16 mouse cellular contexts compared by ENCODE assay signal in genomic region chr5:104161390-104161789, GRCm38 (mm10). TPM values are rescaled to one million over a fixed set of nuclear protein-coding genes. Genes with fewer than 3 reads are reported as not detected.
DNase-seq lines count a peak whose midpoint lies in the region; ATAC-seq and TF ChIP-seq lines count a peak whose summit lies in the region.
"Had no signal": no experiment of that assay in that cellular context is flagged by ENCODE, and none has a peak within 500 bp of the region (broad histone marks: within the 10 kb centered on the region; RNA-seq: fewer than 3 reads in every experiment).

No protein-coding gene starts in this region.

- 68% methylated on average over 1 of the region's 1 CpGs for WGBS in liver, postnatal 0 days (ENCODE audit: insufficient replicate concordance)

- no peak overlapping the region for H3K9ac ChIP-seq in liver, postnatal 0 days (replicated peaks)
- H3K9ac ChIP-seq: stomach, embryonic 15.5 days had no signal

- no peaks in the 10 kb centered on the region for H3K27me3 ChIP-seq in liver, postnatal 0 days (ENCODE audit: insufficient read depth, low read length)
- H3K27me3 ChIP-seq: stomach, embryonic 15.5 days had no signal

- no peak for ATAC-seq in liver, postnatal 0 days
- ATAC-seq: forebrain, embryonic 16.5 days had no signal

- DNase-seq in liver, postnatal 0 days = peak; percentile 21
- no peak for DNase-seq in liver
- DNase-seq in heart, postnatal 25 days (ENCODE audit: low spot score) = peak; percentile 10
- DNase-seq in kidney, postnatal 14 days = peak; percentile 71
- DNase-seq in urinary bladder, postnatal 10 days (ENCODE audit: low spot score) = no peak
- no peak for DNase-seq in left cerebral cortex, adult 8-10 months (ENCODE audit: low spot score in 2 of 2)
- DNase-seq in right cerebral cortex, postnatal 14 days = no peak
- DNase-seq: thymus, postnatal 4 days had no signal

- no peak for TF ChIP-seq CTCF in liver, postnatal 0 days (IDR thresholded peaks at IDR 0.05; ENCODE audit: low read depth)

- intact Hi-C loops in heart, postnatal 25 days (cut with DNase I) = no loop called here

- no peak overlapping the region for H3K27ac ChIP-seq in liver, postnatal 0 days (ENCODE audit: low read depth)
- H3K27ac ChIP-seq: stomach, embryonic 15.5 days had no signal

- H3K4me2 ChIP-seq in liver, postnatal 0 days (ENCODE audit: low read depth, low read length) = no peak overlapping the region
- H3K4me2 ChIP-seq: stomach, embryonic 15.5 days had no signal

- no peaks in the 10 kb centered on the region for H3K36me3 ChIP-seq in liver, postnatal 0 days (replicated peaks; ENCODE audit: insufficient read depth, low read length)
- H3K36me3 ChIP-seq: stomach, embryonic 15.5 days had no signal

- no peak for TF ChIP-seq EP300 in liver, postnatal 0 days (IDR thresholded peaks at IDR 0.05; ENCODE audit: low read depth)

- no peaks in the 10 kb centered on the region for H3K4me1 ChIP-seq in liver, postnatal 0 days (ENCODE audit: insufficient read depth)
- H3K4me1 ChIP-seq: stomach, embryonic 15.5 days had no signal

- no peaks in the 10 kb centered on the region for H3K9me3 ChIP-seq in liver, postnatal 0 days (ENCODE audit: low read length)
- H3K9me3 ChIP-seq: stomach, embryonic 15.5 days had no signal

- H3K4me3 ChIP-seq in liver, postnatal 0 days (ENCODE audit: low read depth, low read length) = no peak overlapping the region
- H3K4me3 ChIP-seq: stomach, embryonic 15.5 days had no signal

RNA-seq across cellular contexts. Expression of gene Dspp, which starts 9.1 kb away (rescaled TPM):
- polyA plus RNA-seq in liver, postnatal 0 days (2015; fragmentation: Nextera tagmentation; extraction: Ambion mirVana) = not detected in 2 replicates
- not detected for total RNA-seq in heart, postnatal 25 days (2021)
- total RNA-seq in left cerebral cortex, adult 8-10 months (2022) = under 1 TPM in 2 of 4 experiments, not detected in 2; 0.12 to 0.13 TPM
- total RNA-seq: midbrain, postnatal 0 days; neutrophil, adult 5-6 weeks had no signal
- polyA plus RNA-seq: embryonic facial prominence, embryonic 11.5 days; heart, embryonic 14.5 days; intestine, embryonic 14.5 days; liver, embryonic 16.5 days; midbrain, postnatal 0 days; stomach, embryonic 15.5 days had no signal

RNA-seq across cellular contexts. Expression of gene Dmp1, which starts 41.0 kb away (rescaled TPM):
- polyA plus RNA-seq in liver, postnatal 0 days (2015; fragmentation: Nextera tagmentation; extraction: Ambion mirVana) = not detected in 2 replicates
- total RNA-seq in heart, postnatal 25 days (2021) = not detected
- 1 to 10 TPM; 5.0 to 6.8 (median 5.8) TPM for total RNA-seq in left cerebral cortex, adult 8-10 months (2022)
- total RNA-seq: midbrain, postnatal 0 days; neutrophil, adult 5-6 weeks had no signal
- polyA plus RNA-seq: heart, embryonic 14.5 days; liver, embryonic 16.5 days had no signal

RNA-seq across cellular contexts. Expression of gene Sparcl1, which starts 47.9 kb away (rescaled TPM):
- 5.2 and 6.3 TPM in 2 replicates for polyA plus RNA-seq in liver, postnatal 0 days (2015; fragmentation: Nextera tagmentation; extraction: Ambion mirVana)
- total RNA-seq in heart, postnatal 25 days (2021) = 100 to 1,000 TPM; 191 to 258 TPM
- 1,000 to 10,000 TPM; 1,561 to 1,708 (median 1,583) TPM for total RNA-seq in left cerebral cortex, adult 8-10 months (2022)
- total RNA-seq: neutrophil, adult 5-6 weeks had no signal

Comparison
In these comparisons a context has a peak if more than half of its experiments do, and no peak if none do; other contexts are left out.
1. DNase-seq: peak in liver, postnatal 0 days (single experiment), heart, postnatal 25 days (single experiment) and kidney, postnatal 14 days (single experiment); none in liver (single experiment), urinary bladder, postnatal 10 days (single experiment), left cerebral cortex, adult 8-10 months (0 of 2) and right cerebral cortex, postnatal 14 days (single experiment).
2. RNA of gene Dmp1, which starts 41.0 kb away (total RNA-seq): 5.0 to 6.8 TPM in left cerebral cortex, adult 8-10 months; not detected in heart, postnatal 25 days; every median in the first group is over 4 times any median in the second.
3. RNA of gene Sparcl1, which starts 47.9 kb away (total RNA-seq): 1,561 to 1,708 TPM in left cerebral cortex, adult 8-10 months; 191 to 258 TPM in heart, postnatal 25 days; every median in the first group is over 4 times any median in the second.